Mouse (Mus musculus) hindbrain, postnatal 0 days (tissue): ENCODE measurements around the gene Wdr90. TPM values are rescaled to one million over a fixed set of nuclear protein-coding genes. Genes with fewer than 3 reads are reported as not detected.

Source experiments
- ATAC-seq: fragments of 200-750 bp; cut with Nextera tagmentation; 2 replicates; pipeline ENCODE4 v1.8.0; 2017; ENCODE audit warnings: mild to moderate bottlenecking, moderate TSS enrichment, moderate library complexity
- DNase-seq: peaks from one replicate; pipeline ENCODE4 v3.0.0-alpha.2; 2015; ENCODE audit warnings: low spot score
- H3K27ac ChIP-seq: fragments of 300-500 bp; sonication (generic); 2 replicates; pipeline ENCODE4 v1.5.1; 2014; ENCODE audit warnings: mild to moderate bottlenecking
- H3K27me3 ChIP-seq: fragments of 300-500 bp; sonication (generic); 2 replicates; pipeline ENCODE4 v1.6.1; 2014; ENCODE audit warnings: low read length, mixed read lengths; ENCODE audit not compliant: insufficient read depth
- H3K36me3 ChIP-seq: fragments of 300-500 bp; sonication (generic); 2 replicates; pipeline ENCODE4 v1.6.1; 2014; ENCODE audit warnings: low read length, mixed read lengths; ENCODE audit not compliant: insufficient read depth
- H3K4me1 ChIP-seq: fragments of 300-500 bp; sonication (generic); 2 replicates; pipeline ENCODE4 v1.6.1; 2014; ENCODE audit warnings: antibody characterized with exemption, low read length, mixed read lengths; ENCODE audit not compliant: insufficient read depth
- H3K4me2 ChIP-seq: fragments of 300-500 bp; sonication (generic); 2 replicates; pipeline ENCODE4 v1.6.1; 2014; ENCODE audit warnings: low read depth, mild to moderate bottlenecking, low read length, moderate library complexity, mixed read lengths
- H3K4me3 ChIP-seq: fragments of 300-500 bp; sonication (generic); 2 replicates; pipeline ENCODE4 v1.5.1; 2014; ENCODE audit warnings: low read length
- H3K9ac ChIP-seq: fragments of 300-500 bp; sonication (generic); replicated peaks from 2 replicates; pipeline ENCODE4 v1.6.1; 2014; ENCODE audit warnings: mild to moderate bottlenecking, low read length, moderate library complexity, mixed read lengths
- H3K9me3 ChIP-seq: fragments of 300-500 bp; sonication (generic); 2 replicates; pipeline ENCODE4 v1.6.1; 2016; ENCODE audit warnings: low read length, mixed read lengths
- CTCF ChIP-seq: IDR thresholded peaks from 2 replicates; pipeline ENCODE4 v1.5.1; 2016; ENCODE audit warnings: antibody characterized with exemption, control low read depth, low read depth
- WGBS: fragments of 180-500 bp; shearing (Covaris S2); extraction: QIAGEN DNeasy Blood & Tissue Kit; methylation state at CpG from one replicate; pipeline ENCODE4 v1.1.7; 2014; 5-methylcytosine and 5-hydroxymethylcytosine counted together
- polyA plus RNA-seq: library from polyadenylated mRNA; unstranded; fragments of >200 nt; fragmentation: Nextera tagmentation; extraction: Ambion mirVana; gene quantifications from 2 replicates; pipeline ENCODE4 v1.2.1, GENCODE M21; 2015
- total RNA-seq: library from RNA; depleted of rRNA; stranded (reverse); fragments of >200 nt; gene quantifications from 2 replicates; pipeline ENCODE4 v1.2.3, GENCODE M21; 2014; rRNA removed

Gene Wdr90
- total RNA-seq (54.5 and 75.5 TPM in 2 replicates), polyA plus RNA-seq (13.2 TPM in 2 replicates)

DNA sequence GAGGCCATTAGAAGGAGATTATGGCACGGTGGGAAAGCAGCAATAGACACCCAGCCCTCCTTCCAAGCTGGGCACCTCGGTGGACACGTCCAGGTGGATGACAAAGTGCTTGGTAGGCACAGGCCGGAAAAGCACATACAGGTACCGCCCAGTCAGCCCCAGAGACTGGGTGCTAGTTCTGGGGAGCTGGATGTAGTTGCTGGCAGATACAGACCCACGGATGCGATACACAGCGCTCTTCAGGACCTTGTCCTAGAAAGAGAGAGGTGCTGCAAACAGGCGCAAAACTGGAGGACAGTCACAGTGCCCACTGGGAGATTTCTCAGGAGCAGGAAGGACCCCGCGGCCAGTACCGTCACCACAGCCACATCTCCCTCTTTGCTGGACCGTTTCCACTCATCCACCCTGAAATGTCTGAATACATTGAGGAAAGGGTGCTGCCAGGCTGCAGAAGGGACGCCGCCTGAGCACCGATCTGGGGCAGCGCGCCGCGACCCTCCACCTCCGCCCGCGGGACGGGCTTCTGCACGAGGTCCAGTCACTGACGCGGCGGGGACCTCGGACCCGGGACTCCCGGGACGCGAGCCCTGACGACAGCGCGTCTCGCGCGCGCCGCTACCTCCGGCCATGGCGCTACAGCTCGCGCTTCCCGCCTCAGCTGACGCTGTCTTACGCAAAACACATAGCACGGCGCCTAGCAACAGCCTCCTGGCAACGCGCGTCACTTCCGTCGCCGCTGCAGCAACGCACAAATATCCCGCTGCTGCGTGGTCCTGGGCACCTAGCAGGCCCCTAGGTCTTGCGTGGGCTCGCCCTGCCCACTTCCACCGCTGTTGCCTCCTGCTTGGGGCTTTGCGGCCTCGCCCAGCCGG lies at the start of gene Wdr90:
TSS of gene Wdr90 (minus strand) at position 670 of the 872 bp plus-strand sequence.
- ATAC-seq (peak; percentile 94), DNase-seq (peak; percentile 98)
- Histone ChIP-seq H3K36me3 (peaks cover 5% of the 10 kb centered on the region; the same call in 1 of the 2 replicates), H3K4me3 (peak within 1 kb of the TSS; percentile 61), H3K27ac (peak within 1 kb of the TSS; percentile 84), H3K27me3 (no peaks in the 10 kb centered on the region), H3K4me1 (peaks cover 11% of the 10 kb centered on the region), H3K9ac (peak within 1 kb of the TSS; percentile 72), H3K4me2 (peak within 1 kb of the TSS; percentile 82), H3K9me3 (no peaks in the 10 kb centered on the region)
- TF ChIP-seq CTCF, result peak; percentile 43
- 3% methylated on average over 65 of the region's 65 CpGs for WGBS

GRCm38 (mm10) chr17:25907640-25908039 lies 46.3 kb upstream of the Wdr90 start:
- Histone ChIP-seq H3K36me3 (no peaks in the 10 kb centered on the region), H3K4me1 (no peaks in the 10 kb centered on the region), H3K9ac (no peak overlapping the region), H3K4me3 (no peak overlapping the region), H3K27ac (no peak overlapping the region), H3K4me2 (no peak overlapping the region), H3K9me3 (no peaks in the 10 kb centered on the region), H3K27me3 (no peaks in the 10 kb centered on the region)
- no peak for TF ChIP-seq CTCF
- ATAC-seq, result no peak
- DNase-seq, result no peak
- WGBS, result 83% methylated on average over 2 of the region's 2 CpGs

- Histone ChIP-seq H3K4me2 (no peak overlapping the region), H3K4me3 (no peak overlapping the region), H3K27me3 (no peaks in the 10 kb centered on the region), H3K36me3 (no peaks in the 10 kb centered on the region), H3K9ac (no peak overlapping the region), H3K27ac (no peak overlapping the region), H3K4me1 (no peaks in the 10 kb centered on the region), H3K9me3 (no peaks in the 10 kb centered on the region)
- no peak for ATAC-seq
- no peak for DNase-seq
- TF ChIP-seq CTCF, result no peak
- WGBS, result 86% methylated on average over 3 of the region's 3 CpGs
Measured at GRCm38 (mm10) chr17:25903061-25903460, 41.8 kb upstream of the Wdr90 start.

- TF ChIP-seq CTCF, result no peak
- no peak overlapping the region for H3K4me3 ChIP-seq
- WGBS, result 100% methylated on average over 1 of the region's 1 CpGs
Measured at GRCm38 (mm10) chr17:25900193-25900592, 38.9 kb upstream of the Wdr90 start.

GRCm38 (mm10) chr17:25895891-25896290 lies 34.6 kb upstream of the Wdr90 start:
- no peak overlapping the region for H3K9ac ChIP-seq
- peaks cover 4% of the 10 kb centered on the region; the same call in 1 of the 2 replicates for H3K4me1 ChIP-seq
- no peaks in the 10 kb centered on the region for H3K36me3 ChIP-seq
- WGBS, result 69% methylated on average over 12 of the region's 12 CpGs
- no peak overlapping the region for H3K4me2 ChIP-seq
- no peaks in the 10 kb centered on the region for H3K27me3 ChIP-seq
- H3K9me3 ChIP-seq, result no peaks in the 10 kb centered on the region
- no peak for ATAC-seq
- no peak for DNase-seq
- no peak for TF ChIP-seq CTCF
- H3K27ac ChIP-seq, result no peak overlapping the region
- H3K4me3 ChIP-seq, result no peak overlapping the region

More at GRCm38 (mm10) chr17:25900193-25900592, 38.9 kb upstream of the Wdr90 start:
- no peak for DNase-seq
- no peaks in the 10 kb centered on the region for H3K36me3 ChIP-seq
- no peak overlapping the region for H3K4me2 ChIP-seq
- H3K27ac ChIP-seq, result no peak overlapping the region
- H3K9me3 ChIP-seq, result no peaks in the 10 kb centered on the region
- no peaks in the 10 kb centered on the region for H3K4me1 ChIP-seq
- no peak for ATAC-seq
- H3K9ac ChIP-seq, result no peak overlapping the region
- H3K27me3 ChIP-seq, result no peaks in the 10 kb centered on the region

GRCm38 (mm10) chr17:25895415-25895814 lies 34.1 kb upstream of the Wdr90 start:
- WGBS, result 38% methylated on average over 2 of the region's 2 CpGs
- Histone ChIP-seq H3K27me3 (no peaks in the 10 kb centered on the region), H3K4me3 (no peak overlapping the region), H3K4me2 (no peak overlapping the region), H3K27ac (no peak overlapping the region), H3K9ac (no peak overlapping the region), H3K36me3 (peaks cover under 1% of the 10 kb centered on the region; the same call in 1 of the 2 replicates), H3K4me1 (peaks cover 4% of the 10 kb centered on the region; the same call in 1 of the 2 replicates), H3K9me3 (no peaks in the 10 kb centered on the region)
- no peak for TF ChIP-seq CTCF
- DNase-seq (no peak), ATAC-seq (no peak)
